Mouse (Mus musculus): ENCODE measurements around the gene Riiad1.

DNA sequence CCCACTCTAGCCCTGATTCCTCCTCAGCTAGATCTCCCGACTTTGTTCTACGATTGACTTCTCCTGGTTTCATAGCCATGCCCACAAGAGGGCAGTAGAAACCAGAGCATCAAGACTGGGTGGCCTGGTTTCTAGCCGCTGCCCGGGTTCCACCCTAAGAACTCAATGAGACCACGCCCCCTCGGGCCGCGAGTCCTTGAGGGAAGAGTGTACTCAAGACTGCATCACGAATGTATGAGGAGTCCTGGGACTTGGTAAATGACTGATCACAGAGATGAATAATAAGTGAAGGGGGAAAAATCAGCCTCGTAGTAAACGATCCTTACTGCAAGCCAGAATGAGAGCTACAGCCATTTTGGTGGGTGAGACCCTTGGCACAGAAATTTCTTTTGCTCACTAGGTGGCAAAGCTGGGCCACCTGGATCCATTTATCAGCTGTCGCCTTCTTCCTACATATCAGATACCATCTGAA is 23.6 kb downstream of the Riiad1 start:
- no peak for TF ChIP-seq POLR2A (IDR thresholded peaks at IDR 0.05; ENCODE audit: insufficient read depth, low read depth, low read length)
- peak; percentile 93 for TF ChIP-seq CTCF (IDR thresholded peaks at IDR 0.05)
